Mouse (Mus musculus) monocyte, adult 5-6 weeks (primary cell): ENCODE results near the gene Apoc3. TPM values are rescaled to one million over a fixed set of nuclear protein-coding genes. Genes with fewer than 3 reads are reported as not detected.

Source experiments
- ATAC-seq: fragments of 153-309, 156-312 bp; replicated peaks from 2 replicates; pipeline ENCODE4 v1.8.0; 2017; ENCODE audit warnings: mild to moderate bottlenecking; ENCODE audit not compliant: low TSS enrichment, insufficient number of reproducible peaks, severe bottlenecking, poor library complexity, low FRiP score
- total RNA-seq: library from RNA; stranded (forward); fragments of 200-1000, 200-491, 200-594 nt; gene quantifications from 3 replicates; pipeline ENCODE4 v1.2.3, GENCODE M21; 2017

Apoc3 gene
- not detected in 3 replicates for total RNA-seq

GRCm38 (mm10) chr9:46235596-46235648 is at the start of gene Apoc3:
Gene Apoc3, minus strand, starts transcription at chr9:46235636.
- no peak for ATAC-seq

- ATAC-seq = peak; percentile 96
These were observed 47.4 kb upstream of the Apoc3 start, which contains the start of gene Bud13 for GRCm38 (mm10) chr9:46282631-46283436. Gene Bud13, plus strand, starts transcription at chr9:46283008.

- ATAC-seq = no peak
These were observed 39.1 kb upstream of the Apoc3 start for GRCm38 (mm10) chr9:46274494-46274893.

GRCm38 (mm10) chr9:46272677-46273454 is 37.4 kb upstream of the Apoc3 start, which contains the start of gene Zpr1:
Gene Zpr1, plus strand, starts transcription at chr9:46273064.
- ATAC-seq = peak; percentile 92

- ATAC-seq = no peak
These were observed 36.6 kb upstream of the Apoc3 start for GRCm38 (mm10) chr9:46272070-46272469.

- ATAC-seq = no peak
These were observed 35.3 kb upstream of the Apoc3 start for GRCm38 (mm10) chr9:46270782-46271181.

GRCm38 (mm10) chr9:46269125-46269524 is 33.7 kb upstream of the Apoc3 start:
- ATAC-seq = no peak

- no peak for ATAC-seq
These were observed 33.0 kb upstream of the Apoc3 start, which contains the start of gene Apoa5 for GRCm38 (mm10) chr9:46268343-46268873. Gene Apoa5, plus strand, starts transcription at chr9:46268633.

GRCm38 (mm10) chr9:46261131-46261530 is 25.7 kb upstream of the Apoc3 start:
- no peak for ATAC-seq

GRCm38 (mm10) chr9:46259111-46259510 is 23.7 kb upstream of the Apoc3 start:
- no peak for ATAC-seq

- ATAC-seq = no peak
These were observed 22.1 kb upstream of the Apoc3 start for GRCm38 (mm10) chr9:46257546-46257945.

- ATAC-seq = 0 out of 2 replicates have a peak, but pooled peaks have one; percentile 27
These were observed 21.4 kb upstream of the Apoc3 start for GRCm38 (mm10) chr9:46256658-46257385.

GRCm38 (mm10) chr9:46256177-46256576 is 20.7 kb upstream of the Apoc3 start:
- no peak for ATAC-seq

GRCm38 (mm10) chr9:46246752-46247324 is 11.4 kb upstream of the Apoc3 start:
- peak; percentile 60; the same call in 1 of the 2 replicates for ATAC-seq

- ATAC-seq = no peak
These were observed 8.1 kb upstream of the Apoc3 start for GRCm38 (mm10) chr9:46243584-46243983.

- ATAC-seq = no peak
These were observed 7.7 kb upstream of the Apoc3 start for GRCm38 (mm10) chr9:46243122-46243521.

- ATAC-seq = no peak
These were observed 6.4 kb upstream of the Apoc3 start for GRCm38 (mm10) chr9:46241818-46242217.

- no peak for ATAC-seq
These were observed 5.2 kb upstream of the Apoc3 start, which contains the start of gene Apoa4 for GRCm38 (mm10) chr9:46240526-46241153. Gene Apoa4, plus strand, starts transcription at chr9:46240696.
